Mouse (Mus musculus) G1E (cell line): ENCODE measurements at regions not wholly inside any gene's neighbourhood (a gene's known extent, or its start where the extent isn't known, plus 50 kb on each side); places are given as distances from the start of the nearest gene placed in this dataset.

Source experiments
- CTCF ChIP-seq: IDR thresholded peaks from 2 replicates; pipeline ENCODE4 v1.5.1; 2012; ENCODE audit warnings: low read depth, low read length, inconsistent platforms, mixed read lengths
- GATA1 ChIP-seq: IDR thresholded peaks from 2 replicates; pipeline ENCODE4 v1.6.1; 2012; ENCODE audit warnings: borderline replicate concordance, low read length, inconsistent platforms, mixed read lengths
- GATA2 ChIP-seq: IDR thresholded peaks from 2 replicates; pipeline ENCODE4 v1.6.1; 2012; ENCODE audit warnings: low read depth, low read length, inconsistent platforms, borderline replicate concordance
- POLR2AphosphoS5 ChIP-seq: IDR thresholded peaks from 2 replicates; pipeline ENCODE4 v1.6.1; 2012; ENCODE audit warnings: low read depth, low read length, inconsistent platforms; ENCODE audit not compliant: insufficient replicate concordance
- TAL1 ChIP-seq: conservative IDR thresholded peaks from 2 replicates; pipeline ENCODE4 v1.6.1; 2012; ENCODE audit warnings: low read depth, low read length, inconsistent platforms, mixed read lengths

- TF ChIP-seq CTCF (no peak), GATA1 (no peak), POLR2AphosphoS5 (no peak), TAL1 (no peak), GATA2 (no peak)
Observed at GRCm38 (mm10) chr6:135642711-135643110, 280.4 kb downstream of the Emp1 start.
